Comparison of ENCODE assay signal across 8 mouse cellular contexts in genomic region chr11:60351388-60351787, GRCm38 (mm10). TPM values are rescaled to one million over a fixed set of nuclear protein-coding genes. Genes with fewer than 3 reads are reported as not detected.
A peak's percentile ranks its signal among the peaks of the same experiment; 100 is the strongest.
DNase-seq lines count a peak whose midpoint lies in the region; ATAC-seq and TF ChIP-seq lines count a peak whose summit lies in the region.

No protein-coding gene starts in this region.

- peak overlapping the region; percentile 90 for H3K4me2 ChIP-seq in midbrain, postnatal 0 days (ENCODE audit: low read depth, low read length, poor library complexity, severe bottlenecking)

- peak overlapping the region; percentile 55; the same call in 1 of the 2 replicates for H3K9ac ChIP-seq in midbrain, postnatal 0 days (replicated peaks; ENCODE audit: low read length, poor library complexity, severe bottlenecking)

- no peak for TF ChIP-seq POLR2A in kidney, adult 2 months (IDR thresholded peaks at IDR 0.05; ENCODE audit: low read depth, low read length)

- 32% methylated on average over 2 of the region's 2 CpGs for WGBS in kidney, adult 2 months
- WGBS in midbrain, postnatal 0 days, result 57% methylated on average over 2 of the region's 2 CpGs

- H3K9me3 ChIP-seq in midbrain, postnatal 0 days (ENCODE audit: low read length), result no peaks in the 10 kb centered on the region

- H3K27ac ChIP-seq in layer of hippocampus, adult 2 months, result peak overlapping the region; percentile 91
- H3K27ac ChIP-seq in brown adipose tissue, adult 24 weeks (replicated peaks; ENCODE audit: low read depth, low read length), result peak overlapping the region; percentile 57
- H3K27ac ChIP-seq in kidney, adult 2 months (ENCODE audit: insufficient read depth, low read depth, low read length), result peak overlapping the region; percentile 74
- peak overlapping the region; percentile 57; the same call in 1 of the 2 replicates for H3K27ac ChIP-seq in midbrain, postnatal 0 days (ENCODE audit: low read depth, low read length)

- no peaks in the 10 kb centered on the region; the same call in 1 of the 2 replicates for H3K4me1 ChIP-seq in brown adipose tissue, adult 24 weeks (ENCODE audit: control insufficient read depth, insufficient read depth, insufficient read length, low read length)
- peaks cover 14% of the 10 kb centered on the region for H3K4me1 ChIP-seq in kidney, adult 2 months (ENCODE audit: control insufficient read depth, insufficient read depth, low read length)
- H3K4me1 ChIP-seq in midbrain, postnatal 0 days (ENCODE audit: insufficient read depth, low read length), result peaks cover 8% of the 10 kb centered on the region; the same call in 1 of the 2 replicates

- H3K36me3 ChIP-seq in kidney, adult 2 months (ENCODE audit: control insufficient read depth, insufficient read depth, low read length), result no peaks in the 10 kb centered on the region
- no peaks in the 10 kb centered on the region for H3K36me3 ChIP-seq in midbrain, postnatal 0 days (ENCODE audit: insufficient read depth, low read length)

- H3K27me3 ChIP-seq in kidney, adult 2 months (replicated peaks; ENCODE audit: control insufficient read depth, insufficient read depth, low read length), result no peaks in the 10 kb centered on the region
- no peaks in the 10 kb centered on the region for H3K27me3 ChIP-seq in midbrain, postnatal 0 days (ENCODE audit: insufficient read depth, low read length)

- H3K4me3 ChIP-seq in layer of hippocampus, adult 2 months, result peak overlapping the region; percentile 78
- peak overlapping the region; percentile 74 for H3K4me3 ChIP-seq in brown adipose tissue, adult 24 weeks (ENCODE audit: insufficient read depth, low read depth, low read length)
- H3K4me3 ChIP-seq in kidney, adult 2 months (ENCODE audit: insufficient read depth, low read depth, low read length), result peak overlapping the region; percentile 76
- peak overlapping the region; percentile 52; the same call in 1 of the 2 replicates for H3K4me3 ChIP-seq in midbrain, postnatal 0 days (ENCODE audit: low read depth, low read length)

- no peak for ATAC-seq in midbrain, postnatal 0 days (ENCODE audit: low FRiP score)

- TF ChIP-seq CTCF in layer of hippocampus, adult 2 months (conservative IDR thresholded peaks at IDR 0.05), result peak; percentile 56
- 0 out of 2 replicates have a peak, but pooled peaks have one; percentile 12 for TF ChIP-seq CTCF in kidney, adult 2 months (conservative IDR thresholded peaks at IDR 0.05; ENCODE audit: insufficient read depth, insufficient read length, low read depth, low read length)
- peak; percentile 49 for TF ChIP-seq CTCF in midbrain, postnatal 0 days (IDR thresholded peaks at IDR 0.05)

- DNase-seq in layer of hippocampus, adult 2 months (ENCODE audit: low spot score in 2 of 2), result no peak
- DNase-seq in layer of hippocampus, postnatal 10 days (ENCODE audit: low spot score in 2 of 2), result no peak
- peak; percentile 86 for DNase-seq in kidney, adult 2 months
- peak; percentile 33 for DNase-seq in midbrain, postnatal 0 days (ENCODE audit: low spot score)
- DNase-seq in frontal cortex, postnatal 36 days (ENCODE audit: low spot score in 2 of 2), result no peak
- DNase-seq in ovary, postnatal 36 days (ENCODE audit: low spot score), result no peak
- no peak for DNase-seq in spleen, postnatal 36 days (ENCODE audit: low spot score in 2 of 2)

RNA-seq across cellular contexts. Expression of gene Tom1l2, which starts 1.3 kb away (rescaled TPM):
- total RNA-seq in layer of hippocampus, adult 2 months (2021), result 100 to 1,000 TPM; 180 to 189 TPM
- 100 to 1,000 TPM; 112 to 114 TPM for total RNA-seq in layer of hippocampus, postnatal 10 days (2021)
- 27.4 and 27.6 TPM in 2 replicates for polyA plus RNA-seq in brown adipose tissue, adult 24 weeks (2012; ENCODE audit: insufficient read depth, insufficient read length, missing spikeins)
- polyA plus RNA-seq in kidney, adult 2 months (2012; rRNA removed), result 95.2 and 125 TPM in 2 replicates
- total RNA-seq in midbrain, postnatal 0 days (2014; rRNA removed), result 108 and 120 TPM in 2 replicates
- polyA plus RNA-seq in midbrain, postnatal 0 days (2015; fragmentation: Nextera tagmentation; extraction: Ambion mirVana), result 49.4 and 51.6 TPM in 2 replicates

RNA-seq across cellular contexts. Expression of gene Drc3, which starts 1.7 kb away (rescaled TPM):
- 1 to 10 TPM; 6.4 to 8.0 TPM for total RNA-seq in layer of hippocampus, adult 2 months (2021)
- total RNA-seq in layer of hippocampus, postnatal 10 days (2021), result 1 to 10 TPM; 6.5 to 7.2 TPM
- 1.2 and 1.8 TPM in 2 replicates for polyA plus RNA-seq in brown adipose tissue, adult 24 weeks (2012; ENCODE audit: insufficient read depth, insufficient read length, missing spikeins)
- 2.6 and 2.8 TPM in 2 replicates for polyA plus RNA-seq in kidney, adult 2 months (2012; rRNA removed)
- total RNA-seq in midbrain, postnatal 0 days (2014; rRNA removed), result 9.2 and 14.1 TPM in 2 replicates
- polyA plus RNA-seq in midbrain, postnatal 0 days (2015; fragmentation: Nextera tagmentation; extraction: Ambion mirVana), result 7.1 and 8.6 TPM in 2 replicates

Comparison
In these comparisons a context has a peak if more than half of its experiments do, and no peak if none do; other contexts are left out.
1. DNase-seq: peak in kidney, adult 2 months (single experiment) and midbrain, postnatal 0 days (single experiment); none in layer of hippocampus, adult 2 months (0 of 2), layer of hippocampus, postnatal 10 days (0 of 2), frontal cortex, postnatal 36 days (0 of 2), ovary, postnatal 36 days (single experiment) and spleen, postnatal 36 days (0 of 2).
2. Peak in every context shown above with its lines, with median percentiles within 50 percentile points of each other: H3K27ac ChIP-seq, H3K4me3 ChIP-seq and CTCF ChIP-seq.